Mouse (Mus musculus): ENCODE results near the gene Pknox2. TPM values are rescaled to one million over a fixed set of nuclear protein-coding genes. Genes with fewer than 3 reads are reported as not detected.

Pknox2 gene
- total RNA-seq, 2 experiments from 2014 or later: not detected

- no peak for ATAC-seq (replicated peaks; ENCODE audit: poor library complexity, severe bottlenecking)
Measured at GRCm38 (mm10) chr9:37008090-37008489, 139.1 kb downstream of the Pknox2 start.

DNA sequence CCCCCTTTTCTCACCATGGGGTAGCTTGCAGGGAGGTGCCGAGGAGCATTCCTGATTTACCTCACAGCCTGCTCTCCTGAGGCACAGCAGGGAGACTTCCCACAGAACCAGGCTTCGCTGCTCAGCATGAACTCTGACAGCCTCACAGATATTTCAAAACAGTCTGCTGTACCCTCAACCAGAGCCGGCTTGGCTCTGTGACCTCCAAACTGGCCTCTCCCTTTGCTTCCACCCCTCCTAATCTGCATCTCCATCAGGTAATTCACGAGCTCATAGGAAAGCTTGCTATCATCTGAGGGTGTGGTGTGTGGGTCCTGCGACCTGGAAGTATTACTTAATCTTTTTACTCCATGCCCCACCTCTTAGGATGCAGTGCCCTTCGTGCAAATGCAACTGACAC, 142.5 kb downstream of the Pknox2 start:
- no peak for ATAC-seq (replicated peaks; ENCODE audit: poor library complexity, severe bottlenecking)

- no peak for ATAC-seq (replicated peaks; ENCODE audit: poor library complexity, severe bottlenecking)
Measured at GRCm38 (mm10) chr9:37001935-37002535, 145.2 kb downstream of the Pknox2 start.

DNA sequence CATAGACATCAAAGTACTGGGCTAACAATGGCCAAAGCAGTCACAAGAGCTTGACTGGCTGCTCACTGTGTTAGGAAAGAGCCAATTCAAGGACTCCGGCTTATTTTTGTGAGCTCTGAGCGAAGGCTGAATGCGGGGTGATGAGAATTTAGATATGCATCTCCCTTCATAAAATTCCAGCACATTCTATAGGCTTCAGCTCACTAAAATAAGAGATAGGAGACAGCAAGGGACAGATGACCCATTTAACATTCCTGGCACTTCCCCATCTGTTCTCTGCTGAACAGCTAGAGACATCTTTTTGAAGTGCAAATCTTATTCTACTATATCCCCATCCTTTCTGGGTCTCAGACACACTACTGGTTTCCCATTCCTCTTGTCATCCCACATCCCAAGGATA, 147.8 kb downstream of the Pknox2 start:
- no peak for ATAC-seq (replicated peaks; ENCODE audit: poor library complexity, severe bottlenecking)

DNA sequence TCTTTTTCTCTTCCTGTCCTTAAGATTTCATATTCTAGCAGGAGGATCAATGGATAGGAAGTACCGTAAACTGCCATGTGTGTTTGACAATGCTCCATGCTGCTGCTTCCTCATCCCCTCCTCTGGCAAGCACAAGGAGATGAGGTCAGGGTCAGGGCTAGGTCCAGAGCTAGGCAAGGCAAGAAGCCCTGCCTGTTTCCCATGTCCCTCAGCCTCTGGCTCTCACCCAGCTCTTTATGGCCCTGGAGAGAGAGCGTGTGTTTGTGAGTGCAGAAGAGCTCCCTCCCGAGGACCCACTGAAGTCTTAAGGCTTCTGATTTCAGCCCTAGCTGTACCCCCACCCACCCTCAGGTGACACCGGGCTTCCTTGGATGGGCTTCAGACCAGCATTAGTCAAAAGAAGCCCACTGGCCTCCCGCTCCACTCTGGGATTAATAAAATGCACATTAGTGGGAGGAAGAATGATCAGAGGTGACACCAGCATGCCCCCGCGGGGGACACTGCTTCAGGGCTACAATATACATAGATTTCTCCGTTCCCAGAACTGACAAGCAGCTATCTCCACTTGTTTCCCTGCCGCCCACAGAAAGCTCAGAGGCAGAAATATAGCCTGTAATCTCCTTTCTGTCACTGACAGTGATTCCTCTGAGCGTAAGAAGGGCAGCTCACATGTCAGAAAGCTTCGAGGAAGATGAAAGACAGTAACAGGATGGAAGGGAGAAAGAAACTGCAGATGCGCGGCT, 156.4 kb downstream of the Pknox2 start:
- no peak for ATAC-seq (replicated peaks; ENCODE audit: poor library complexity, severe bottlenecking)

GRCm38 (mm10) chr9:36989991-36990390, 157.2 kb downstream of the Pknox2 start:
- ATAC-seq (replicated peaks; ENCODE audit: poor library complexity, severe bottlenecking): no peak

DNA sequence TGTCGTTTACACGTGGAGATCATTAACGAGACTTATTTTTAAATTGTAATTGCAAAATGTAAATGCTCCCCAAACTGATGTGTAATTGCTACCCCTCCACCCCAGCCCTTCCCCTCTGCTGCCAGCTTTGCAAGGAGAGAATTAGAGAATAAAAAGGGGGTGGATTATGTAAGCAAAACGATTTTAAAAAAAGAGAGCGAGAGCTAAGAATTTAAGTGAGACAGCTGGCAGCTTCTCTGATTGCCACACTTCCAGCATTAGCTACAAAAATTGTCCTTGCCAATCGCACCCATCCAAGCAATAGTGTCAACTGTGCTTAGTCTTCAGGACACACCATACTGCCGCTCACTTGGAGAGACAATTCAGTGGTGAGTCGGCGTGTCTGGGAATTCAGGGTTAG, 162.0 kb downstream of the Pknox2 start:
- no peak for ATAC-seq (replicated peaks; ENCODE audit: poor library complexity, severe bottlenecking)

- no peak for ATAC-seq (replicated peaks; ENCODE audit: poor library complexity, severe bottlenecking)
Measured at GRCm38 (mm10) chr9:36976596-36977362, 170.4 kb downstream of the Pknox2 start.

DNA sequence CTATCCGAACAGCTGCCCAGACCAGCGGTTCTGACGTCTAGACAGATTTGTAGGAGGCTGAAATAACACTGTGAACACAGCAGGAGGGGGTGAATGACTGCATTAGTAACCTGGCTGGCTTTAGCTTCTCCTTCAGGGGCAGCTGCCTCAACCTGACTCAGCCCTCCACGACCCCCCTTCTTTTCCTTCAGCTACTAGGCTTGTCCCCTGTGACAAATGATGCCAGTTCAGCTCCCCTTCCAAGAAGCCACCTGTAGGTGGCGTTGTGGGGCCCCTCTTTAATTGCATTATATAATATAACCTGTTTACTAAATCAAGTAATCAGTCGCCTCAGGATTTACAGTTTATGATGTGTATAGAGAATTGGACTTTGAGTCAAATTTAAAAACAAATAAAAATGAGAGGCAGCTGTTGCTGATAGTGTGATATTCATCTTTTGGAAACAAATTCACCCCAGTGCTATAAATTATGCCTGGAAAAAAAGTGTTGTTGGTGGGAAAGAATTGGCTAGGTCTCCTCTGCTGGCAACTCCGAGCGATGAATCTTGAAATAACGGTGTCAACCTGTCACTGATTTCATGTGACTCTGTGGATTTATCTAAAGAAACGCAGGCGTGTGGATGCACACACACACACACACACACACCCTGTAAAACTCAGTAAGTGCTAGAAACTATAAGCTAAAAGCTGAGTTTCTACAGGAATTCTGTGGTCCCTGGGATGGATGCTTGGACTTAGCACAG, 173.6 kb downstream of the Pknox2 start:
- no peak for ATAC-seq (replicated peaks; ENCODE audit: poor library complexity, severe bottlenecking)

DNA sequence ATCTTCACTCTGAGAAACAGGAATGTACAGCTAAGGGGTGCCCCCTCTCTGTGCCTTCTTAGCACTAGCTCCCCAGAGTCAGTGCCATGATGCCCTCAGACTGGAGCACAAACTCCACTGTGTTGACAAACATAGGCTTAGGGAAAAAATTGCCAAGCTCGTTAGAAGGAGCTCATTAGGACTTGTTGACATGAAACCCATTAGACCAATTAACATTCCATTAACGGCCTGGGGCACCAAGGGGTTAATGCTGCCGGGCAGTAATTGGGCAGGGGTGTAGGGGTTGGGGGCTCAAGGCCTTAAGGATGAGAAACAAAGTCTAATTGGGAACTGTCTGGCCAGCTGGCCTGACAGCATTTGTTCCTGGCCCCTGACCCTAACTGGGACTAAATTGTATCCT, 175.1 kb downstream of the Pknox2 start:
- ATAC-seq (replicated peaks; ENCODE audit: poor library complexity, severe bottlenecking): no peak

GRCm38 (mm10) chr9:36971066-36971465, 176.1 kb downstream of the Pknox2 start:
- ATAC-seq (replicated peaks; ENCODE audit: poor library complexity, severe bottlenecking): no peak

GRCm38 (mm10) chr9:36970651-36971050, 176.6 kb downstream of the Pknox2 start:
- peak; percentile 73 for ATAC-seq (replicated peaks; ENCODE audit: poor library complexity, severe bottlenecking)

- no peak for ATAC-seq (replicated peaks; ENCODE audit: poor library complexity, severe bottlenecking)
Measured at GRCm38 (mm10) chr9:36969131-36969530, 178.1 kb downstream of the Pknox2 start.

GRCm38 (mm10) chr9:36968713-36969112, 178.5 kb downstream of the Pknox2 start:
- ATAC-seq (replicated peaks; ENCODE audit: poor library complexity, severe bottlenecking): peak; percentile 62

GRCm38 (mm10) chr9:36968236-36968635, 179.0 kb downstream of the Pknox2 start:
- ATAC-seq (replicated peaks; ENCODE audit: poor library complexity, severe bottlenecking): no peak

GRCm38 (mm10) chr9:36965720-36966119, 181.5 kb downstream of the Pknox2 start:
- no peak for ATAC-seq (replicated peaks; ENCODE audit: poor library complexity, severe bottlenecking)

DNA sequence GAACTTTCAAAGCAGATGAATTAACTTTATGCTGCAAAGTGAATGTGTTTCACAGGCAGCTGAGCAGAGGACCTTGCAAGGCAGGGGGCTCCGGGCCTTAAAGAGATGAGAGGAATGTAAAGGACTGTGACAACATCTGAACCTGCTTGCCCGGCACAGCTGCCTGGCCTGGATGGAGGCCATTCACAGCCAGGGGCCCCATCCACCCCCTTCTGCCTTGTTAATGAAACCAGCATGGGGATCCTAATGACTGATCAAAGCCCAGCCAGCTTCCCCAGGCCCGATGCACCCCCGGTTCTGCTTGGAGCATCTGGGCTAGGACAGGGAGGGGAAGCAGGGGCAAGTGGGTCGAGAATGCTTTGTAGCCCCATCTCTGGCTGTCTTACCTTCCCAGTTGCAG, 183.0 kb downstream of the Pknox2 start:
- ATAC-seq (replicated peaks; ENCODE audit: poor library complexity, severe bottlenecking): no peak

- no peak for ATAC-seq (replicated peaks; ENCODE audit: poor library complexity, severe bottlenecking)
Measured at GRCm38 (mm10) chr9:36963512-36963911, 183.7 kb downstream of the Pknox2 start.

DNA sequence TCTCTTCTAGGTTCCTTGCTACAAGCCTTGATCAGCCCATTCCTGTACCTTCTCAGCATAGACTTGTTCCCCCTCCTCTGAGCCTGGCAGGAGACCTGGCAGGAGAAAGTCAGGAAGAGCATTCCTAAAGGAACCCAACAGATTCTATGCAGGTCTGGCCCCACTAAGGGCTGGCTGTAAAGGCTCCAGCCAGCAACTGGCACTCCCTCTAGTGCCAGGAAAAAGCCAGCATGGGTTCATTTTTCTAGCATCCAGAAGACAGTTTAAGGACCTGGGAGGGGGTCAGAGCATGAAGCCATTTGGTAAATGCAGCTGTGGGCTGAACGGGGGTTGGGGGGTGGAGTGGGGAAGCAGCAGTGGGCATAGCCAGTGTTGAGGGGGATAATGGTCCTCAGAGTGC, 185.3 kb downstream of the Pknox2 start:
- no peak for ATAC-seq (replicated peaks; ENCODE audit: poor library complexity, severe bottlenecking)

GRCm38 (mm10) chr9:36961153-36961552, 186.1 kb downstream of the Pknox2 start:
- no peak for ATAC-seq (replicated peaks; ENCODE audit: poor library complexity, severe bottlenecking)

DNA sequence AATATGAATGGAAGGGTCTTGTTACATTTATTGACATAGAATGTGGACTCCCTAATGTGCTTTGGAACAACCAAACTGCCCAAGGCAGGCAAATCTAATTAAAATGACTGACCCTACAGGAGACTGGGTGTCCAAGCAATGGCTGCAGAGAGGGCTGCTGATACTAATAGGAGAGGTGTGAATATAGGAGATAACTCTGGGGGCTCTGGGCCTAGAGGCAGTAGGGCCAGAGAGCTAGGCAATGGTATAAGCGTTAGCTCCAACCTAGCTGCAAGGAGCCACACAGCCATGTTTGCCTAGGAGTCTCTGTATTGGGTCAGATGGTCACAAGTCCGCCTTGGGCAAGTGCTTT, 196.1 kb downstream of the Pknox2 start:
- ATAC-seq (replicated peaks; ENCODE audit: poor library complexity, severe bottlenecking): no peak

All from granulocyte monocyte progenitor cell, adult 5-6 weeks (primary cell).